Mouse (Mus musculus): ENCODE data around the gene Ccl22. TPM values are rescaled to one million over a fixed set of nuclear protein-coding genes. Genes with fewer than 3 reads are reported as not detected.

The Ccl22 gene
- not detected for polyA plus RNA-seq (2012; fragmentation: generic; extraction: Trizol)
- long read RNA-seq, experiment 1, result 0 reads
- long read RNA-seq, experiment 2, result 0 reads

- no peaks in the 10 kb centered on the region for H3K36me3 ChIP-seq (ENCODE audit: control insufficient read depth, insufficient read depth)
- TF ChIP-seq CTCF (IDR thresholded peaks at IDR 0.05; ENCODE audit: control insufficient read depth, insufficient read depth, insufficient read length), result no peak
- TF ChIP-seq CEBPB (IDR thresholded peaks at IDR 0.05; ENCODE audit: low read depth), result no peak
- TF ChIP-seq MYOD1 (IDR thresholded peaks at IDR 0.05; ENCODE audit: control insufficient read depth, insufficient read length, low read depth), result no peak
- no peak for TF ChIP-seq USF1 (IDR thresholded peaks at IDR 0.05; ENCODE audit: low read depth)
- no peak for TF ChIP-seq MYOG (IDR thresholded peaks at IDR 0.05; ENCODE audit: control insufficient read depth, extremely low read depth, insufficient read length)
- no peak for TF ChIP-seq MAX (IDR thresholded peaks at IDR 0.05)
- TF ChIP-seq FOSL1 (IDR thresholded peaks at IDR 0.05; ENCODE audit: insufficient read depth, low read length, poor library complexity, severe bottlenecking), result no peak
- H3K79me2 ChIP-seq (ENCODE audit: control insufficient read depth, insufficient read depth), result no peaks in the 10 kb centered on the region
- no peak within 1 kb of the TSS for H3K4me3 ChIP-seq (ENCODE audit: insufficient read depth, poor library complexity, severe bottlenecking)
- no peaks in the 10 kb centered on the region for H3K79me3 ChIP-seq (ENCODE audit: low read depth)
- H3K27me3 ChIP-seq (ENCODE audit: control insufficient read depth, insufficient read depth, insufficient read length), result no peaks in the 10 kb centered on the region
- no peak within 1 kb of the TSS for H3ac ChIP-seq (ENCODE audit: control insufficient read depth, insufficient read length, low read depth)
Observed at GRCm38 (mm10) chr8:94745476-94746184, at the start of gene Ccl22. Gene Ccl22, plus strand, starts transcription at chr8:94745590.

DNA sequence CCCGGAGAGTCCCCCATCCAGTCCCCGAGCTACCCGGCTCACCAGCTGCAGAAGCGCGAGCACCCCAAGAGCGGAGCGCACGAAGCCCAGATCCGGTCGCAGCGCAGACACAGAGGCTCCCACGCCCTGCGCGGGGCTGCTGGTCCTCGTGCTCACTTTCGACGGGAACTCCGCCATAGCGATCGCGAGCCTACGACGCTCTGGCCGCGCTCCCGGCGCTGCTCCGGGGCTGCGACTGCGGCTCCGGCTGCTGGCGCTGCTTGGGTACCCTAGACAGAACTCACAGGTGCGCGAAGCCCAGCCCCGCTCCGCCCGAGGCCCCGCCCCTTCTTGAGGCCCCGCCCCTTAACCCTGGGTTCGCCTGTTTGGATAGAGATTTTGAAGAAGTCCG lies 49.4 kb upstream of the Ccl22 start, which contains the start of gene Pllp:
TSS of gene Pllp (minus strand) at position 285 of the 391 bp plus-strand sequence.
- peaks cover 47% of the 10 kb centered on the region for H3K27me3 ChIP-seq (ENCODE audit: control insufficient read depth, insufficient read depth, insufficient read length)

GRCm38 (mm10) chr8:94696566-94696965 lies 48.8 kb upstream of the Ccl22 start:
- H3K79me2 ChIP-seq (ENCODE audit: control insufficient read depth, insufficient read depth), result no peaks in the 10 kb centered on the region
- H3ac ChIP-seq (ENCODE audit: control insufficient read depth, insufficient read length, low read depth), result no peak overlapping the region
- TF ChIP-seq USF1 (IDR thresholded peaks at IDR 0.05; ENCODE audit: low read depth) (no peak), MAX (IDR thresholded peaks at IDR 0.05) (no peak)
- H3K36me3 ChIP-seq (ENCODE audit: control insufficient read depth, insufficient read depth), result no peaks in the 10 kb centered on the region
- no peaks in the 10 kb centered on the region for H3K79me3 ChIP-seq (ENCODE audit: low read depth)
- H3K4me3 ChIP-seq (ENCODE audit: insufficient read depth, poor library complexity, severe bottlenecking), result no peak overlapping the region
- H3K27me3 ChIP-seq (ENCODE audit: control insufficient read depth, insufficient read depth, insufficient read length), result peaks cover 47% of the 10 kb centered on the region

More for the DNA sequence above, 49.4 kb upstream of the Ccl22 start, which contains the start of gene Pllp:
- no peak for TF ChIP-seq CEBPB (IDR thresholded peaks at IDR 0.05; ENCODE audit: low read depth)
- no peak for TF ChIP-seq USF1 (IDR thresholded peaks at IDR 0.05; ENCODE audit: low read depth)
- no peak for TF ChIP-seq FOSL1 (IDR thresholded peaks at IDR 0.05; ENCODE audit: insufficient read depth, low read length, poor library complexity, severe bottlenecking)
- no peak for TF ChIP-seq MAX (IDR thresholded peaks at IDR 0.05)
- no peak for TF ChIP-seq MYOG (IDR thresholded peaks at IDR 0.05; ENCODE audit: control insufficient read depth, extremely low read depth, insufficient read length)
- TF ChIP-seq CTCF (IDR thresholded peaks at IDR 0.05; ENCODE audit: control insufficient read depth, insufficient read depth, insufficient read length), result no peak
- no peak for TF ChIP-seq MYOD1 (IDR thresholded peaks at IDR 0.05; ENCODE audit: control insufficient read depth, insufficient read length, low read depth)
- Histone ChIP-seq H3K36me3 (ENCODE audit: control insufficient read depth, insufficient read depth) (no peaks in the 10 kb centered on the region), H3ac (ENCODE audit: control insufficient read depth, insufficient read length, low read depth) (no peak within 1 kb of the TSS), H3K79me3 (ENCODE audit: low read depth) (no peaks in the 10 kb centered on the region), H3K4me3 (ENCODE audit: insufficient read depth, poor library complexity, severe bottlenecking) (no peak within 1 kb of the TSS), H3K79me2 (ENCODE audit: control insufficient read depth, insufficient read depth) (no peaks in the 10 kb centered on the region)

- H3ac ChIP-seq (ENCODE audit: control insufficient read depth, insufficient read length, low read depth), result no peak overlapping the region
- H3K36me3 ChIP-seq (ENCODE audit: control insufficient read depth, insufficient read depth), result no peaks in the 10 kb centered on the region
- peaks cover 41% of the 10 kb centered on the region for H3K27me3 ChIP-seq (ENCODE audit: control insufficient read depth, insufficient read depth, insufficient read length)
- H3K79me3 ChIP-seq (ENCODE audit: low read depth), result no peaks in the 10 kb centered on the region
- H3K79me2 ChIP-seq (ENCODE audit: control insufficient read depth, insufficient read depth), result no peaks in the 10 kb centered on the region
- TF ChIP-seq MYOG (IDR thresholded peaks at IDR 0.05; ENCODE audit: control insufficient read depth, extremely low read depth, insufficient read length) (no peak), FOSL1 (IDR thresholded peaks at IDR 0.05; ENCODE audit: insufficient read depth, low read length, poor library complexity, severe bottlenecking) (no peak)
- H3K4me3 ChIP-seq (ENCODE audit: insufficient read depth, poor library complexity, severe bottlenecking), result no peak overlapping the region
Observed at GRCm38 (mm10) chr8:94697956-94698355, 47.4 kb upstream of the Ccl22 start.

GRCm38 (mm10) chr8:94699366-94699765 lies 46.0 kb upstream of the Ccl22 start:
- TF ChIP-seq USF1 (IDR thresholded peaks at IDR 0.05; ENCODE audit: low read depth) (no peak), MAX (IDR thresholded peaks at IDR 0.05) (no peak), CTCF (IDR thresholded peaks at IDR 0.05; ENCODE audit: control insufficient read depth, insufficient read depth, insufficient read length) (no peak), MYOG (IDR thresholded peaks at IDR 0.05; ENCODE audit: control insufficient read depth, extremely low read depth, insufficient read length) (no peak), MYOD1 (IDR thresholded peaks at IDR 0.05; ENCODE audit: control insufficient read depth, insufficient read length, low read depth) (no peak), CEBPB (IDR thresholded peaks at IDR 0.05; ENCODE audit: low read depth) (no peak), FOSL1 (IDR thresholded peaks at IDR 0.05; ENCODE audit: insufficient read depth, low read length, poor library complexity, severe bottlenecking) (no peak)
- no peaks in the 10 kb centered on the region for H3K79me2 ChIP-seq (ENCODE audit: control insufficient read depth, insufficient read depth)
- H3K36me3 ChIP-seq (ENCODE audit: control insufficient read depth, insufficient read depth), result no peaks in the 10 kb centered on the region
- H3K4me3 ChIP-seq (ENCODE audit: insufficient read depth, poor library complexity, severe bottlenecking), result no peak overlapping the region
- peaks cover 29% of the 10 kb centered on the region for H3K27me3 ChIP-seq (ENCODE audit: control insufficient read depth, insufficient read depth, insufficient read length)
- no peak overlapping the region for H3ac ChIP-seq (ENCODE audit: control insufficient read depth, insufficient read length, low read depth)
- no peaks in the 10 kb centered on the region for H3K79me3 ChIP-seq (ENCODE audit: low read depth)

DNA sequence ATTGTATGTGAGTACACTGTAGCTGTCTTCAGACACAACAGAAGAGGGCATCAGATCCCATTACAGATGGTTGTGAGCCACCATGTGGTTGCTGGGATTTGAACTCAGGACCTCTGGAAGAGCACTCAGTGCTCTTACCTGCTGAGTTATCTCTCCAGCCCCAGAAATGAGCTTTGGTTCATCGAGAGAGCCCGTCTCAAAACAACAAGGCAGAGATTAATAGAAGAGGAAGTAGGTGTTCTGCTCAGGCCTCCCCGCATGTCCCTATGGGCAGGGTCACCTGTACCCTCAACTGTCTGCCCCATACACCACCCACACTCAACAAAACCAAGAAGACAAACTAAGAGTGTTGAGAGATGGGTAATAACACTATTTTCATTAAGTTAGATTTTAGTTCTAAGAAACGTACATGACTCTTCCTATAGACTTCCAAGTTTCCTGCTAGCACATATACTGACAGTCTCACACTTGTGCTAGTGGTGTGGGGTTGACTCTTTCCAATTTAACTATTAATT lies 44.9 kb upstream of the Ccl22 start:
- H3K4me3 ChIP-seq (ENCODE audit: insufficient read depth, poor library complexity, severe bottlenecking), result no peak overlapping the region
- H3K27me3 ChIP-seq (ENCODE audit: control insufficient read depth, insufficient read depth, insufficient read length), result peaks cover 20% of the 10 kb centered on the region
- no peak for TF ChIP-seq MYOG (IDR thresholded peaks at IDR 0.05; ENCODE audit: control insufficient read depth, extremely low read depth, insufficient read length)
- no peaks in the 10 kb centered on the region for H3K79me2 ChIP-seq (ENCODE audit: control insufficient read depth, insufficient read depth)
- H3ac ChIP-seq (ENCODE audit: control insufficient read depth, insufficient read length, low read depth), result no peak overlapping the region
- no peaks in the 10 kb centered on the region for H3K36me3 ChIP-seq (ENCODE audit: control insufficient read depth, insufficient read depth)
- H3K79me3 ChIP-seq (ENCODE audit: low read depth), result no peaks in the 10 kb centered on the region
